Mouse (Mus musculus) left cerebral cortex, adult 9 months (tissue): ENCODE data around the gene Plekhh2.

Experiments
- DNase-seq, 2 experiments: peaks; one replicate each; pipeline ENCODE4 v3.0.0; 2022; ENCODE audit warnings: low spot score in 2 of 2

Gene Plekhh2

DNA sequence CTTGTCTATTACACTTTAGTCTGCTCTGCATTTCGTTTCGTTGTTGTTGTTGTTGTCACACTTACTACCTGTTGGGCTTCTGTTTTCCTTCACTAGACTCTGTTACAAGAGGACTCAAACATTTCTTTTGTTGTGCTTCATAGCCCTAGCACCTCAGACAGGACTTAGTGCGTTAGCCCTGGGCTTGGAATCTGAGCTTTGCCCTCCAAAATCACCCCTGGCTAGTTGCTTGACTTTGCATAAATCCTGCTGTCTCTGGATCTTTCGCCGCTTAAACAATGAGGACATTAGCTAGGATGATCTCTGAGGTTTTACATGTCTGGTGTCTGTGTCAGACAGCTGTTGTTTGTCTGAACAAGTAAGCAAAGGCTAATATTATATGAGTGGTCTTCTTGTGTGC is 62.2 kb downstream of the Plekhh2 start:
- no peak for DNase-seq

DNA sequence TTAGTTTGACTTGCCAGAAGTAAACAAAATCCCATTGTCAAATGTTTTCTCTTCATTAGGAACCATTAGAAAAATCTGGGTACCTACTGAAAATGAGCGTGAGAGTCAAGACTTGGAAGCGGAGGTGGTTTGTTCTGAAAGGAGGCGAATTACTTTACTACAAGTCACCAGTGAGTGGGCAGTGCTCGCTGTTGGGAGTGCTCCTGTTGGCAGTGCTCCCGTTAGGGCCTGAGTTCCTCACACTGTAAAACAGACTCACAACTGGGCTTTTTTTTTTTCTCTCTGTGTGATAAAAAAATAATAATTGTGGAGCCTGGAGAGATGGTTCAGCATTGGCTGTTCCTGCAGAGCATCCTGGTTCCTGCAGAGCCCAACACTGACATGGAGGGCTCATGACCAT is 63.4 kb downstream of the Plekhh2 start:
- DNase-seq: no peak

- no peak for DNase-seq
Measured at GRCm38 (mm10) chr17:84576621-84577293, 65.1 kb downstream of the Plekhh2 start.

DNA sequence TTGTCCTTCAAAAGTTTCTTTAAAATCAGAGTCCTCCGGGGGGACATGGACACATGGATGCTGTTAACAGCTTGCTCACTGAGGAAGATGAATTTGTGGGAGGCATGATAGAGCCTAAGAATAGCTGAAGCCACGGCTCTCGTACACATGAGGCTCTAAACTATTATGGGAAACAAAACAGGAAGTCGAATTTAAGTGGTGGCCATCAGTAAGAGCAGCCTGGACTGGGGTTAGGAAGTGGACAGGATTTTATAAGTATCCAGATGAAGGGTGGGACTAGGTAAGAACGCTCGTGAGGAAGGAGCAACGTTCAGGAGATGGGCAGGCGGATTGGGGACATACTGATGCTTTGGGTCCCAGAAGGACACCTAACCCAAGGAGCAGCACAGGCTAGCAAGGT is 67.6 kb downstream of the Plekhh2 start:
- no peak for DNase-seq

DNA sequence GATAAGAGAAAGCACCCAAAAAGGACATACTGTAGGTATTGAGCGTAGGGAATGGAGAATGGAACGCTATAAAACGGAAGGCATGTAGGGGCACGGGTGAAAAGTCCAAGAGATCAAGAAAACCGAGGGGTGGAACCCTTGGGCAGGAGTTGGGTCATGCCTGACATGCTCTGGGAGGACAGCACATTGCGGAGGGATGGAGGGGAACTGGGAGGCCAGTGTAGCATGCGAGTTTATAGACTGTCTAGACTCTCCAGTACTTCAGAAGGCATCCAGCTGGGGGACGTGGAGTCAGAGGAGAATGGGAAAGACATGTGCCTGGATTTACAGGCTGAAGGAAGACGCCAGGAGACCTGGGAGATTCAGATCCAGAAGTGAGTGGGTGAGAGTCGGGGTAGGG is 68.1 kb downstream of the Plekhh2 start:
- DNase-seq: no peak

- no peak for DNase-seq
Measured at GRCm38 (mm10) chr17:84580821-84581220, 69.1 kb downstream of the Plekhh2 start.

GRCm38 (mm10) chr17:84581740-84582414 is 70.2 kb downstream of the Plekhh2 start:
- DNase-seq: no peak

DNA sequence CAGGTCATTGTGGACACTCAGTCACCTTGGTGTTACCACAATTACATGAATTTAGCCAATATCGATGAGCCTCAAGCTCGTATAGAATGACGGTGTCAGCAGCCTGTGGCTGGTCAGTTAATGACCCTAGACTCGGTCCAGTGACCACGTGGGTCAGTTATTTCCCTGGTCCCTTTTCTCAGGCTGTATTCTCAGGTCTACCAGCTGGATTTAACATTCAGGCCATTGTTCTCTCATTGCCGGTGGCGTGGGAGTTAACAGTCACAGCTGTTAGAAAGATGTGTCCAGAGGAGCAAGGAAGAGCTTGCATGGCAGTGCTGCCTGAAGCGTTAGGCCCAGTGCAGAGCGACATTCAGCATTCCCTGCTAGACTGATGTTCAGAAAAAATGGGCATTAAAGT is 72.4 kb downstream of the Plekhh2 start:
- DNase-seq: no peak

GRCm38 (mm10) chr17:84585104-84585503 is 73.4 kb downstream of the Plekhh2 start:
- DNase-seq: peak; percentile 25 to 69

- no peak for DNase-seq
Measured at GRCm38 (mm10) chr17:84590065-84590464, 78.4 kb downstream of the Plekhh2 start.

GRCm38 (mm10) chr17:84591431-84592150 is 79.9 kb downstream of the Plekhh2 start:
- no peak for DNase-seq

DNA sequence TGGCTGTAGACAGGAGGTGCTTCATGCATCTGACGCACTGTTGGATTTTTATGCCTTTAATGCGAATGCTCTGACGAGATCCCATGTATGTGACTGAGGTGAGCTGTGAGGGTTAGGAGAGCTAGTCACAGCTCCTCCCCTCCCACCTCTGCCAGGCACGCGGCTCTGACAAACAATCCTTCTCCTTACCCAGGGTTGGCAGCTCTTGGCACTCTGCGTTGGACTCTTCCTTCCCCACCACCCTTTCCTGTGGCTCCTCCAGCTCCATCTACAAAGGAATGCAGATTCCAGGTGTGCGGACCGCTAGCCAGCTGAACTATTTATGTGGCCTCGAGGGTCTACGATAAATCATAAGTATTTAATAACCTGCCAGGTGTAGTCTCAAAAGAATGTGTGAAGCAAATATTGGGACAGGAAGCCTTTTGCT is 84.3 kb downstream of the Plekhh2 start:
- DNase-seq: no peak

- no peak for DNase-seq
Measured at GRCm38 (mm10) chr17:84596501-84596900, 84.8 kb downstream of the Plekhh2 start.

DNA sequence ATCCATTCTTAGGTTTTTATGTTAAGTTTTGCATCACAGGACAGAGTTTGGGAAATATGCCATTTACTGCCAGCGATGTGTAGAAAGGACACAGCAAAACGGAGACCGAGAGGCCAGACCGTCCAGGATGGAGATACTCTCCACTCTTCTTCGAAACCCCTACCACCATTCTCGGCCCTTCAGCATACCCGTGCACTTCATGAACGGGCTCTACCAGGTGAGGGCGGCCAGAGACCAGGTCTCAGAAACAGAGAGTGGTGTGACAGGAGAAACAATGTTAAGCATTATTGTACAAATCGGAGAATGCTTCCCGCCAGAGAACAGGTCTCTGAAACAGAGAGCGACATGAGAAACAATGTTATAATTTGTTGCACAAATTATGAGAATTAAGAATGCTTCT is 86.2 kb downstream of the Plekhh2 start:
- no peak for DNase-seq

DNA sequence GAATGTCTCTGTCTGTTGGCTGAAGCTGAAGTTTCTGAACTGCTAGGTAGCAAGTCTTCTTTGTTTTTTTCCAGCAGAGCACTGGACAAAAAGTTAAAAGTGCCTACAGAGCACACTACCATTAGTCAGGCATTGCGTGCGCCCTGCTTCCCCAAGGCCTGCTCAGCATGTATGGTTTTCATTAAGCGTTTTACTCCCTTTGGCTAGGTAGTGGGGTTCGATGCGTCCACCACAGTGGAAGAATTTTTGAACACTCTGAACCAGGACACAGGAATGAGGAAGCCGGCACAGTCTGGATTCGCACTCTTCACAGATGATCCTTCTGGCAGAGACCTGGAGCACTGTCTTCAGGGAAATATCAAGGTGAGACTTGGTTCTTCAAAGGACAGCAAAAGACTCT is 87.2 kb downstream of the Plekhh2 start:
- no peak for DNase-seq

GRCm38 (mm10) chr17:84600051-84600983 is 88.6 kb downstream of the Plekhh2 start:
- DNase-seq: no peak

DNA sequence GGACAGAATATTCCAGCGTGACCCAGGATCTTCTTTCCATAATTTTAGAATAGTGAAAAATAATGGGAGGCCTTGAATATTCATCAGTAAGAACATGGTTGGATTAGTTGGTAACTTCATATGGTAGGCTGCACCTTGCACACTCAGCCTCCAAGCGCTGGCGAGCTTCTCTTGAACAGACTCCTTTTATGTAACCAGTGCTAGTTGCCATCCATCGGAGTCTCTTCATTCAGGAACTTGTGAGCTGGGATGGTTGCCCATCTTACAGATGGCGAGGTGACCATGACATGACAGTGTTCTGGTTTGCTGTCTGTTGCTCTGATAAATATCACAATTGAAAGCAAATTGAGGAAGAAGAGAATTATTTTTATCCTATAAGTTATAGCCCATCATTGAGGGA is 90.1 kb downstream of the Plekhh2 start:
- no peak for DNase-seq

DNA sequence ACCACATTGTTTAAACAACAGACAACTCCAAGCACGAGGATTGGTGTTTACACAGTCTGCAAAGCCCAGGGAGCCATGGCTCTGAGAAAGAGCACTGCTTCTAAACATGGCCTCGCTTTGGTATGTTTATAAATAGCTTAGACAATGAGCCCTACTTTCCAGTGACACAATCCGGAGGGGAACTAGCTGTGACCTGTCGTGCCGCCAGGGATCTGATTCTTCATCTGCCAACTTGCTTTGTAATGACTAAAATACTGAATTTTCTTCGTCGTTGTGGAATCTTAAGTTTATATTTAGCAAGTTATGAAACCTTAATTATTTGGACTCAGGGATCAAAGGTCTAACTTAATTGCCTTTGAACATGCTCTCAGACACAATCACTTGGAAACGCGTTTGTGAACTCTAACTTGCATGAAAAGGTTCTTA is 91.5 kb downstream of the Plekhh2 start:
- no peak for DNase-seq

DNA sequence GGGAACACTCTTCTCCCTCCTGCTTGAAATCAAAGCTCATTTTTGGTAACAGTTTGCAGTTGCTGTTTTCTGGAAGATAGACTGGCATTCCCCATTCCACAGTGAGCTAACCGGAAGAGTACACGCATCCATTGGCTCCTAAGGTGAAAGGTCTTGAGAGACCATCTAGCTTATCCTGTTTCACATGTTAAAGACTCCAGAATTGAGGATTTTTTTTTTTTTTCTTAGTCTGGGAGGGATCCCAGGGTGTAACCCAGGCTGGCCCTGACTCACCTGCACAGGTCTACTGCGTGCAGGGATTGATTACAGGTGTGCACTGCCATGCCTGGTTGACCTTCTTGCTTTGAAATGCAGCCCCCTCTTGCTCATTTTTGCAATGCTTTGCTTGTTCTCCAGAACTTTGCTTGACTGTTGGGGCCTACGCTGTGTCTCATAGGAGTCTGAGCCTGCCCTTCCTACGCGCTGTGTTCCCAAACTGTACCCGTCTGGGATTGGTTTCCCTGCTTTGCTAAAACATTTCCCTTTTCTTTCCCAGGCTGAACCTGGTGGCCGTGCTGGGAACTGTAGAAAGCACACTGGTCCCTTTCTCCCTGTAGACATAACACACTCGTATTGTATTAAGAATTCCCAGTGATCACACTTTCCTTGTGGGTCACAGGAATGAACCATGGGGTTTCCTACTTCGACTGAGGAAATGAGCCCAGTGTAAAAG is 92.2 kb downstream of the Plekhh2 start:
- no peak for DNase-seq

DNA sequence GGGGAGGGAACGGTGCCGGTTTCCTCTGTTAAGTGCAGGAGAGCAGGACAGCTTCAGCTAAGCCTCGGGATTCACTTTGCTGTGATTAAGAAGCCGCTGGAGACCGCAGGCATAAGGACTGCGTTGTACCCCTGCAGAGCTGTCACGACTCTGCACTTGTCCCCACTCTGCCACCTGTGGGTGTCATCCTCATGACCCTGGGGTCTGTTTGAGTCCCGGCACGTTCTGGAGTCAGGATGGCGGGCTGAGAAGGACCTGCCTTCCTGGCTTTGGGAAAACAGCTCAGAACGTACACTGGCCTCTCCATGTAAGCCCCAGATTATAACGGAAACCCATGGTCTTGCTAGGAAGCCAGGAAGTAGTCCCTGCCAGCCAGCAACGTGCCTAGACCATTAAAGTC is 95.3 kb downstream of the Plekhh2 start:
- DNase-seq: no peak

- DNase-seq: no peak
Measured at GRCm38 (mm10) chr17:84607617-84608016, 95.9 kb downstream of the Plekhh2 start.
